Mouse (Mus musculus): ENCODE measurements around the gene Nolc1.

Nolc1 gene

DNA sequence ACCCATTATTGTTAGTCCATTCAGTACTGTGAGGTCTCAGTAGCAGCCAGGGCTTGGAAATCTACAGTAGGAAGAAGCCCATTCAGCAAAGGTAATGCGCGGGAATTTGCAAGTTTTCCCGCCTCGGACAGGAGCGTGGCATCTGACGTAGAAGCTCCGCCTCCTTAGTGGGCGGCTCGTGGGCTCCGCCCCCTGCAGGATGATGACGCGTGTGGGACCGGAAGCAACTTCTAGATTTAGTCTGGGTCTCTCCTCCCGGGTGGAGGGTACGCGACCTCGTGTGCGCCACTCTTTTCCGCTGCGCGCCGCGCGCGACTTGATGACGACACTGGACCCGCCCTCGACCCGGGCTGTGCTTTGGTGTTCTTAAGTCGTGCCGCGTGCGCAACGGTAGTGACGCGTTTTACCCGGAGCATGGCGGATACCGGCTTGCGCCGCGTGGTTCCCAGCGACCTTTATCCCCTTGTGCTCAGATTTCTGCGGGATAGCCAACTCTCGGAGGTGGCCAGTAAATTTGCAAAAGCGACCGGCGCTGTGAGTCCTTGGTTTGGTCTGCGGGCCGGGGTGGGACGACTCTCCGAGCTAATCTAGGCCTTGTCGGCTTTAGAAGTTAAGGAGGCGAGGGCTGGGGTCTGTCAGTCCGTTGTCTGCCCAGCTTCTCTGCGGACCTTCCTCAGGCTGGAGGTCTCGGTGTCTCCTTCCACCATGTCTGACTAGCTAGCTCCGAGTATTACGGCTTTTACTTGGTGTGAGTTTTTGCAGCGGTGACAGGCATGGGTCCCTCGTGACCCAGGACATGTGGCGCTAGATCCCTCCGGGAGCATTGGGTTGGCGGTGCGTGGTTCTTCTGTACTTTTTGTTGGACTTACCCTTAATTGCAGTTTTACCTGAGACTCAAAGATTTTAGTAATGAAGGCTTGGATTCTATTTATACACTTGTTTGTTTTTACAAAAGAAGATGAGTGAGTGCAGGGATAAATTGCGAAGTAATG is at the start of gene Nolc1:
TSS of gene Nolc1 (plus strand) at position 248 of the 992 bp plus-strand sequence.
- in situ Hi-C loops (cut with MboI; ENCODE audit: unreplicated experiment in 2 of 2) = no loop called here

GRCm38 (mm10) chr19:46026567-46026966 is 49.1 kb upstream of the Nolc1 start:
- in situ Hi-C loops (cut with MboI; ENCODE audit: unreplicated experiment in 2 of 2) = loop anchor here in 1 of 2 experiments (10.0 kb wide), 1 partner anchor 108 kb away; the partner anchor contains the start of gene Elovl3

- in situ Hi-C loops (cut with MboI; ENCODE audit: unreplicated experiment in 2 of 2) = loop anchor here in 1 of 2 experiments (10.0 kb wide), 1 partner anchor 106 kb away; the partner anchor contains the start of gene Elovl3
Measured at GRCm38 (mm10) chr19:46028747-46029320, 46.8 kb upstream of the Nolc1 start.

DNA sequence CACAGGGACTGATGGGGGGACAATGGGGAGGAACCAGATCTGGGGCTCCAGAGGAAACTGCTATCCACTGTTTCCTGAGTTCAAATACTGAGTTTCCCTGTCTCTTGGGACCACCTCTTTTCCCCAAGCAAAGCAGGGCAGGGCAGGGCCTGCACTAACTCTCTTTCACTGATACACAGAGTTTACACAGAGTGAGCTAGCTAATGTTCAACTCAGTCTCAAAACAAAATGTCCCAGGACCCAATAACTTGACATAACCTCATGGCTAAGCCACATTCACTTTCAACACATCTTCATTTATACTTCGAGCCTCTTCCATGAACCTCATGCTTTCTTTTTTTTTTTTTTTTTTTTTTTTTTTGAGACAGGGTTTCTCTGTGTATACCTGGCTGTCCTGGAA is 46.0 kb upstream of the Nolc1 start:
- in situ Hi-C loops (cut with MboI; ENCODE audit: unreplicated experiment in 2 of 2) = loop anchor here in 1 of 2 experiments (10.0 kb wide), 1 partner anchor 105 kb away; the partner anchor contains the start of gene Elovl3

GRCm38 (mm10) chr19:46030196-46030983 is 45.3 kb upstream of the Nolc1 start:
- in situ Hi-C loops (cut with MboI; ENCODE audit: unreplicated experiment in 2 of 2) = no loop called here

DNA sequence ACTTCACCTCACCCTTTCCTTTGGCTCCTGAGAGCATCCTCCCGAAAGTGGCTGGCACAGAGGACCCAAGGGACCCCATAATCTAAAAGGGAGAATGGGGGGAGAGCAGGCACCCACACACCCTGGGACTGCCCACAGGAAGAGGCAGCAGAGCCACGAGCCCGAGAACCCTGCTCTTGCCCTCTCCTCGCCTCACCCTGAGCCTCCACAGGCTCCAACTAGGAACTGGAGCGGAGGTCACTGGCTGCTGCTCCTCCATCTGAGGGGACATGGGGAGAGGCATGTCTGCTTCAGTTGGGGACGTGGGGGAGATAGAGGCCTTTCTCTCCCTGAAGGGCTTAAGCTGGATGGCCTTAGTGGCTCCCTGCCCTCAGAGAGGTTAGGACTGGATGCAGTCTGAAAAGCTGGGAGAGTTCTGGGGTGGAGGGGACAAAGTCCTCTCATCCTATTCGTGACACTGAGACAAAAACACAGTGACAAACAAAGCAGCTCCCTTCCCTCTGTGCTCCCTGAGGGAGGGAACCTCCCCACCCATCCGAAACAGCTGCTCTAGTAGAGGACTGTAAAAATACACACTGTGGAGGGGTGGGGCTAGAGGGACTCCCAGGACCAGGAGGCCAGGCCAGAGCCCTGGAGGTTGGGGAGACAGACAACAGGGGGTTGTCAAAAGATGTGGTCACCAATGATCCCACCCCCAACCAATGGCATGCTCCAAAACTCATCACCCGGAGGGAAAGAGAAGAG is 43.8 kb upstream of the Nolc1 start:
- in situ Hi-C loops (cut with MboI; ENCODE audit: unreplicated experiment in 2 of 2) = no loop called here

GRCm38 (mm10) chr19:46032731-46033510 is 42.7 kb upstream of the Nolc1 start:
- in situ Hi-C loops (cut with MboI; ENCODE audit: unreplicated experiment in 2 of 2) = no loop called here

GRCm38 (mm10) chr19:46033911-46034310 is 41.8 kb upstream of the Nolc1 start:
- in situ Hi-C loops (cut with MboI; ENCODE audit: unreplicated experiment in 2 of 2) = no loop called here

- in situ Hi-C loops (cut with MboI; ENCODE audit: unreplicated experiment in 2 of 2) = no loop called here
Measured at GRCm38 (mm10) chr19:46035971-46036370, 39.7 kb upstream of the Nolc1 start.

- in situ Hi-C loops (cut with MboI; ENCODE audit: unreplicated experiment in 2 of 2) = no loop called here
Measured at GRCm38 (mm10) chr19:46036477-46037242, 39.0 kb upstream of the Nolc1 start.

DNA sequence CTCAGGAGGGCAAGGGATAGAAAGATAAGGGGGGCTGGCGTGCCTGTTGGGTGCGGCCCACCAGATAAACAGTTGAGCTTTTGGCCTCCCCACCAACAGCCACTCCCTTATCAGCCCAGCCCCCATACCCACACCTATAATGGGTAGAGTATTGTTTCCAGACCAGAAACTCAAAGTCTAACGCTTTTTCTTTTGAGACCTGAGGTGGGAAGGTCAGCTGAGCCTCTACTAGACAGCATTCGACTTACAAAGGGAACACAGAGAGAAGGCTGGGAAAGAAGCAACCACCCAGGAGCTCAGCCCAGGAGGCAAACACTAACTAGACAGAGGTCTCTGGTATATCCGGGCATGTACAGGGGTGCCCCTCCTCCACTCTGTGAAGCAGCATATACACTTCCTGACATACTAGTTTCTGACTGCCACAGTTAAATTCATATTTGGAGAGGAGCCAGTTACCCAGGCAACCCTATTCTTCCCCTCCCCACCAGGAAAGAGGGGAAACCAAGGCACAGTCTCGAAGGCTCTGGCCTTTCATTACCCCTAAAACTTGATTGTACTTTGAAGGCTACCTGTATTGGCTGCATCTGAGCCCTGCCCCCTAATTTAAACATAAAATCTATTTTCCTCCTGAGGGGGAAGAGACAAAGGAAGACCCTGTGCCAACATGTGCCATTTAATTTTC is 38.3 kb upstream of the Nolc1 start:
- in situ Hi-C loops (cut with MboI; ENCODE audit: unreplicated experiment in 2 of 2) = no loop called here

DNA sequence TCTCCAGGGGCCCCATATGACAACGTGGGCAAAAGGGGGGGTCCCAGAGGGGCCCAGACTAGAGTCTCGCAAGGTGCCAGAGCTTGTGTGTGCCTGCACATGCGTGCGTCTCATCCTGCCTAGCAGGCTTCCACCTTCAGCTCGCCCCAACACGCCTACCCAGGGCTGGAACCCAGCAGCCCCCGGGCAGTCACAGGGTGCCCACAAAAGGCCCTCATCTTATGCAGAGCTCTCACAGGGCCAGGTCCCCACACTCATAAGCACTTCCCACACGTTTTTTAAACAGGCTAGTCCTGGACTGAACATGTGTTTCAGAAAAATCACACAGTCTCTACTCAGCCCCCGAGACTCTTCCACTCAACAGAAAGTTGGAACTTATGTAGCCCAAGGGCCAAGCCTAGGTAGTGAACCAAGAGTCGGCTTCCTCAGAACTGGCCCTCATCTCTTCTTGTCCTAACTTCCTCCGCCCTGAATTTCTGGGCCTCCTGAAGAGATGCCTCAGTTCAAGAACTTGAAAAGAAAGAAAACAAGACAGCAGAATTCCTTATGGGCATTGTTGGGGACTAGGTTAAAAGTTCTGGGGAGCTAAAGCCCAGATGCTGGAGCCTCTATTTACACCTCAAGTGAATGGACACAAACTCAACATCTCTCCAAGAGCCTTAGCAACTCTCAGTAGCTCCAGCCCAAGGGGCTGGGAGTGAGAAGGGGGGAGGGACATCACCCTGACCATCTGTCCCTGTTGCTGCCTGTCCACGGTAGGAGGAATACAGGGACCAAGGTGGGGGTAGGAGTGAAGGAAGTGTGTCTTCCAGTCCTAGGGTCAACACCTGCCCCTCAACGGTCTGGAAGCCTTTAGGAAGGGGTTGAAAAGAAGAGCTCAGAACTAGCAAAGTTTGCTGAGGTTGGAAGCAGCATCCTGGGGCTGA is 37.5 kb upstream of the Nolc1 start:
- in situ Hi-C loops (cut with MboI; ENCODE audit: unreplicated experiment in 2 of 2) = no loop called here

- in situ Hi-C loops (cut with MboI; ENCODE audit: unreplicated experiment in 2 of 2) = no loop called here
Measured at GRCm38 (mm10) chr19:46038851-46039260, 36.8 kb upstream of the Nolc1 start.

GRCm38 (mm10) chr19:46039478-46039877 is 36.2 kb upstream of the Nolc1 start:
- in situ Hi-C loops (cut with MboI; ENCODE audit: unreplicated experiment in 2 of 2) = no loop called here

DNA sequence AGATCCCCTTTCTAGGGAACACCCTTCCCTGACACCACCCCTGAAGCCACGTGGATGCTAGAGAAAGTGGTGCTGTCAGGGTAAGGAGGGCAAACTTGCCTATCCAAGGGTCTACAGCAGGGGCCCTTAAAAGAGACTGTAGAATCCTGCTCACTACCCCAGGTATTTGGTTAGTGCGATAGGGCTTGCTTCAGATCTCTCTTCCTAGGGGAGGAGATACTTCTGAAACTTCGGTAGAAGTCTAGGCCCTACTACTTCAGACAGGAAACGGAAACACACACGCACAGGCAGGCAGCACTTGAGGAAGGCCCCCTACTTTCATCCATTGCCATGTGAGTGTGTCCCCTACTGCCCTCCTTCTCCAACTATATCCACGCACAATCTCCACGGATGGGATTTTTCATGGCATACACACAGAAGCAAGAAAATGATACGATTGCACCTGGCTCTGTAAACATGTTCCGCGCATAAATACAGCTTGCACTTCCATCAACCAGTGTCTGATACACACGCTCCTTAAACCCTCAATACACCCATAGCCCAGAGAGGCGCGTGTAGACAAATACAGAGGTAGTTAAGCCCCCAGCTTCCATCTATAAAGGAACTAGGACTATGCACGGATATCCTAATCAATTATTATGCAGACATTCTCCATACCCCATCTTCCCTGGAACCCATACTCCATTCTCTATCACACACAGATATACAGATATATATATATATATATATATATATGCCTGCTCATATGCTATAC is 35.3 kb upstream of the Nolc1 start:
- in situ Hi-C loops (cut with MboI; ENCODE audit: unreplicated experiment in 2 of 2) = no loop called here

DNA sequence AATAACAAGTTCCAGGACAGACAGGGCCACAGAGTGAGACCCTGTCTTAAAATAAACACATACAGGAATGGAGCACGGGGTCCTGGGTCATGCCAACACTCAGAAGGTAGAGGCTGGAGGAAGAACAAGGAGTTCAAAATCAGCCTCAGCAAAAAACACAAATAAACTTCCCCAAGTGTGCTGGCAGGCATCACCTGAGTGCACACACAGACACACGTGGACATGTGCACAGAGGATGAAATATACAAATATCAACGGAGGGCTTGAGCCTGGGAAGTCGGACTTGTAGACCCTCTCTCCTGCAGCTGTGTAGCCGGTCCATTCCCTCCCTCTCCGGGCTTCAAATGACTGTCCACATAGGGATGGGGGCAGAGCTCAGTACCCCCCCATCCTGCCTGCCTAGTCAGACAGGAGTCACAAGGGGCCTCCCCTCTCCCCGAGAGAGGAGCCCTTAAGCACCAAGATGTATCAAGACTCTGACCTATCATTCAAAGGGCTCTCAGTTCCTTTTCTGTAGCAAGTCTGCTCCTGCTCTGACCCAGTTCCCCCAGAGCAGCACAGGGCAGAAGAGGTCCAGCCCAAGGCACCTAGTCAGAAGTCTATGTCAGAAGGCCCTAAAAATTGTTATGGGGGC is 34.2 kb upstream of the Nolc1 start:
- in situ Hi-C loops (cut with MboI; ENCODE audit: unreplicated experiment in 2 of 2) = no loop called here

Measured in v-Abl transformed pro-B cells (cell line).